Mouse (Mus musculus) monocyte, adult 5-6 weeks (primary cell): ENCODE data around the gene Ide. TPM values are rescaled to one million over a fixed set of nuclear protein-coding genes. Genes with fewer than 3 reads are reported as not detected.

ENCODE experiments used
- ATAC-seq: fragments of 153-309, 156-312 bp; replicated peaks from 2 replicates; pipeline ENCODE4 v1.8.0; 2017; ENCODE audit warnings: mild to moderate bottlenecking; ENCODE audit not compliant: low TSS enrichment, insufficient number of reproducible peaks, severe bottlenecking, poor library complexity, low FRiP score
- total RNA-seq: library from RNA; stranded (forward); fragments of 200-1000, 200-491, 200-594 nt; gene quantifications from 3 replicates; pipeline ENCODE4 v1.2.3, GENCODE M21; 2017

Gene Ide
- total RNA-seq: 37.4 to 94.5 TPM (median 41.3 TPM) in 3 replicates

DNA sequence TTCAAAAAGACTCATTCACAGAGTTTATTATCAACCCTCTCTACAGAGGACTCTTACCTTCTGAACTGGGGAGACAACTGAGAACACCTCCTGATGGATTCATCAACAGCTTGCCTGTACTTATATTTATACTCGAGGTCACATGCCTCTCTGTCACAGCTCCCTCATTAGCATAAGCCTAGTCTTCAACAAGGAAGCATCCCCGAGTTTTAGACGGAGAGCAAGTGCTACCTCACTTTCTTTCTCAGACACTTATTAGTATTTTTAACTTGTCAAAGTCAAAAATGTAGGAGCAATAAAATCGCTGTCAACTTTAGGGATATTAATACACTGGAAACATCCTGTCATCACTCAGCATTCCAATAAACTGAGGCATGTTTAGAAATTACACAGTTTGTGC is at the start of gene Ide:
Gene Ide, minus strand, starts transcription at position 101 of the 400 bp plus-strand sequence.
- ATAC-seq: no peak

DNA sequence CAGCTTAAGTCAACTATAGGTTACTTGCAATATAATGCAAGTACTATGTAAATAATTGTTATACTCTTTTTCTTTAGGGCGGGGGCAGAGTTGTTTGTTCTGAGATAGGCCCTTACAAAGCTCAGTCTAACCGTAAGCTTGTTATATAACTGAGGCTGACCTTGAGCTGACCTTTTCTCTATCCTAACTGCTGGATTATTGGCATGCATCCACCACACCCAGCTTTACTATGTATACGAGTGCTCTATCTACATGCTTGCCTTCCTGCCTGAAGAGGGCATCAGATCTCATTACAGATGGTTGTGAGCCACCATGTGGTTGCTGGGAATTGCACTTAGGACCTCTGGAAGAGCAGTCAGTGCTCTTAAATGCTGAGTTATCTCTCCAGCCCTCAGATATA is 48.5 kb upstream of the Ide start:
- no peak for ATAC-seq

DNA sequence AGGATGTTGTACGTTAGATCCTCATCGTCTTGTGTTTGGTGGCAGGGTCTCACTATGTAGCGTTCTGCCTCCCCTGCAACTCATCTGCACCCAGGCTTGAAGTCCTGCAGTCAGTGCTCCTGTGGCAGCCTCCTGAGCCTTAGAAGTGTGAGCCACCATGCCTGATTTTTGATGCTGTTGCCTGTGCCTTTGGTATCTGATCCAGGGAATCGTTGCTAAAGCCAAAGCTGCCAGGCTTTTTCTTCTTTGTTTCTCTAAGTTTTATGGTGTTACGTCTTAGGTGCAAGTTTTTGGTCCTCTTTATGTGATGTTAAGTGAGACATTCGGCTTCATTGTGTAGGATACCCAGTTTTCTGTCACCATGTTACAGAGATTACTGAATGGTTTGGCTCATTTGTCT is 41.2 kb upstream of the Ide start:
- no peak for ATAC-seq

DNA sequence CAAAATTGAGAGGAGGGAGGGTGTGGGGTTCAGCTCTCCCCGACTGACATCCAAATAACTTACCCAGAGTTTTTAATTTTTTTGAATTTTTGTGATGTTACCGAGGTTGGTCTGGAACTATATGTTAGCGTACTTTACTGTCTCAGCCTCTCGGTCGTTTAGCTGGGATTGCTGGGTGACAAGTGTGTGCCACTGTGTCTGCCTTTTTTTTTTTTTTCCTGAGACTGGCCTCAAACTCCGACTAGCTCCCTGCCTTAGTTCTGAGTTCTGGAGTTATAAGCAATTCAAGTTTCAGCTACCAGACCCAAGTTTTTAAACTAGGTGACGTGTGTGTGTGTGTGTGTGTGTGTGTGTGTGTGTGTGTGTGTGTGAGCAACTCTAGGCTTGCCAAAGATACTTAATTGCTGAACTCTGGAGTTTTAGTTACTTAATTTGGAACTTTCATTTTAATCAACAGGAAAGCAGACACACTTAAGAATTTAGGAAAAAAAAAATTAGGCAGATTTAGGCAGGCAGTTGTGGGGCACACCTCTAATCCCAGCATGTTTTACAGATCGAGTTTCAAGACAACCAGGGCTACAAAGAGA is 39.8 kb upstream of the Ide start:
- no peak for ATAC-seq

DNA sequence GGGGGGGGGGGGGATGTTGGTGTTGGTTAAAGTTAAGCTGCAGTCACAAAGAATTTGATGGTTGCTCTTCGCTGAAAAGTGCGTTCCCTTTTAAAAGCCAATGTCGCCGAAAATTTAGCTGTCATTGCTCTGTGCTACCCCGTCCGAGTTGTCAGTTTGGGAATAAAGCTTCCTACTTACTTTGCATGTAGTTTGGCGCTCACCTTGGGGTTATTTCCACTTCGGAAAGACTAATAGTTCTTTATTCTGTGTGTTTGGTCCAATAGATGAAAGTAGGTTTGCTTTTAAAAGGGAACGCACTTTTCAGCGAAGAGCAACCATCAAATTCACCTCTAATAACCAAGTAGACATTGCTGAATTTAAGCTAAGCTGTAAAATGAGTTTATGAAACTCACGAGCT is 39.2 kb upstream of the Ide start:
- no peak for ATAC-seq

DNA sequence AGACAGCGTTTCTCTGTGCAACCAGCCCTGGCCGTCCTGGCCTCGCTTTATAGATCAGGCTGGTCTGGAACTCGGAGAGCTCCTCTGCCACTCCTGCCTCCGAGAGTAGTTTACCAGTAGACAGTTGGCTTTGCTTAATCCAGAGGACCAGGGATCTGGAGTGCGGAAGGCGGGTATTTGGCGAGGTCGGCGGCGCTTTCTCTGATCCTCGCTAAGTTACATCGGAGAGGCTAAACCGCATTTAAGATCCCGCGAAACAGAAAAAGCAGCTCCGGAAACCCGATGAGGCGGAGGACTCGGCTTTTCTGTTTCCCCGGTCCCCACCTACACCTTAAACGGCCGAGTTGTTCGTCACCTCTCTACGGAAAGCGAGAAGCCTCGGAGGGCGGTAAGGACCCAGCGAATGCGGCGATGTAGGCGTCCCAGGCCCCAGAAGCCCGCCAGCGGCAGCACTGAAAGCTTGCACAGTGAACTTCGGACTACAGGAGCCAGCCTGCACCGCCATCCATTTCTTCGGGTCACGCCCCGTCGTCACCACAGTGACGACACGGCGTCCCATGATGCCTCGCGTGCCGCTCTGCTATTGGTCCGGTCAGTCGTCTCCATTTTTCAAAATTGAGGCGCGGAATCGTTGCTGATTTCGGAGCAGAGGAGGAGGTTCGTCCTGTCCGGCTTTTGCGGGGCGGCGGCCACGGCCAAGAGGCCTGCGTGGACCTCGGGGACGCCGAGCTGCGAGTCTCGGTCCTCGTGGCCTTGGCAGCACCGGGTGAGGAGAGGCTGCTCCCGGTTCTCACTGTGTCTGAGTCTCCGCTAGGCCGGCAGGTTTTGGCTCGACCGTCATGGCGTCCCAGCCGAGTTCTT is 38.3 kb upstream of the Ide start, which contains the start of gene Kif11:
Gene Kif11, plus strand, starts transcription at position 649 of the 861 bp plus-strand sequence.
- ATAC-seq: peak; percentile 99

DNA sequence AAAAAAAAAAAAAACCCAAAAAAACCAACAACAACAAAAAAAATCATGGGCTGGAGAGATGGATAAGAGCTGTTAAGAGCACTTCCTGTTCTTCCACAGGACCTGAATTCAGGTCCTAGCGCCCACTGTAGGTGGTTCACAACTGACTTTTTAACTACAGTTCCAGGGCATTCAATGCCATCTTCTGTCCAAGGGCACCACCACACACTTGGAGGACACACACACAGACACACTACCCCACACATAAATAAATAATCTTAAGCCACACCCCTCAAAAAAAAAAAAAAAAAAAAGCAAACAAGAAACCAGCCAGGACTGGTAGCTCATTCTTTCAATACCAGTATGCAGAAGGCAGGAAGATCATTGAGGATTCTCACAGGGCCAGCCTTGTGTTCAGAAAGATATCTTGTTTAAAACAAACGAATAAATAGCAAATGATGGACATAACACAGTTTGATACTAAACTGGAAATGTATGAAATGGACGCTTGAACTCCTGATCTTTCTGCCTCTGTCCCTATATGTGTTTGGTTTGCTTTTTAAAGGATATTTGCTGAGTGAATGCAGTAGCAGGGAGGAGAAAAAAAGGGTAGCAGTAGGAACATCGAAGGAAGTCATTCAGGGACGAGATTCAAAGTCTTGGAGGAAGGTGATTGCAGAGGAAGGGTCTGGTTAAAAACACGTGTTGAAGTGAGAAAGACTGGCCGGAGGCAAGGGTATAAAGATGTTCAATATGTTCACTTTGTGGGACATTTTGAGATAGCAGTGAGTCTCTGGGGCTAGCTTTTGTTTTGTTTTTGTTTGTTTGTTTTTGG is 37.5 kb upstream of the Ide start:
- no peak for ATAC-seq

DNA sequence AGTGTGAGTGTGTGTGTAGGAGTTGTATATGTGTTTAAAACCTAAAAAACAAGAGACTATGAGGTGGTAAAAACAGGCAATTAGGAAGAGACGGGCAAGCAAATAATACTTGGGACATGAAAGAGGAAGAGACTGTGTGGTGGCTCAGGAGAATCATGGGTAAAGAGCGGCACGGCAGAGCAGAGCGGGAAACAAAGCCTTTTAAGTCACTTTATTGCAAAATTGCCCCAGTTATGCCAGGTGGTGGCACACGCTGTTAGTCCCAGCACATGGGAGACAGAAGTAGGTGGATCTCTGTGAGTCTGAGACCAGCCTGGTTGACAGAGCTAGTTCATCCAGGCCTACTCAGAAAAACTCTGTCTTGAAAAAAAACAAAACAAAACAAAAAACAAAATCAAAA is 32.7 kb upstream of the Ide start:
- ATAC-seq: peak; percentile 84

DNA sequence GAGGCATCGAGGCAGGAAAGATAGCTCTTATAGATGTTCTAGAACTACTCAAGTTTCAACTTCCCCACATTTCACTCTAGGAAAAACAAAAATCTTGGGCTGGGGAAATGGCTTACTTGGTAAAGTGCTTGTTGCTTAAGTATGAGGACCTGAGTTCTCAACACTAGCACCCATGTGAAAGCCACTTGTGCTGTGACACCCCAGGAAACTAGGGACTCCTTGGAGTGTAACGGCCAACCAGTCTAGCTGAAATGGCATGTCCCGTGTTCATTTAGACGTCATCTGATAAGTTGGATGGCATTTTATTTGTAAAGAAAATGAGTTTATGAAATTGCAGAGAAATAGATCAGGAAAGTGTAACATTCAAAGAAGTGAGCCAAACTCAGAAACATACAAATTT is 32.3 kb upstream of the Ide start:
- ATAC-seq: no peak

DNA sequence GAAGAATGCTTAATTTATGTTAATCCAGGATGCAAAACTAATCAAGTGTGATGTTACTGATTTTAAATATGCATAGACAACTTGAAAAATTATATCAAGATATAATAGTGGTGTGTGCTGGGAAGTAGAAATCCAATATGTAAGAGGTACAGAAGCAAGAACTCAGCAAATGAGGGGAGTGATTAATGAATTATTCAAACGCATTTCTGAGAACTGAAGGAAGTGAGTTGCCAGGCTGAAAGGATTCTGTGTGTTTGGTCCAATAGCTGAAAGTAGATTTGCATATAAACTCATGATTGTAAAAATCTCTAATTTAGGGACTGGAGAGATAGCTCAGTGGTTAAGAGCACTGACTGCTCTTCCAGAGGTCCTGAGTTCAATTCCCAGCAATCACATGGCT is 31.3 kb upstream of the Ide start:
- no peak for ATAC-seq

DNA sequence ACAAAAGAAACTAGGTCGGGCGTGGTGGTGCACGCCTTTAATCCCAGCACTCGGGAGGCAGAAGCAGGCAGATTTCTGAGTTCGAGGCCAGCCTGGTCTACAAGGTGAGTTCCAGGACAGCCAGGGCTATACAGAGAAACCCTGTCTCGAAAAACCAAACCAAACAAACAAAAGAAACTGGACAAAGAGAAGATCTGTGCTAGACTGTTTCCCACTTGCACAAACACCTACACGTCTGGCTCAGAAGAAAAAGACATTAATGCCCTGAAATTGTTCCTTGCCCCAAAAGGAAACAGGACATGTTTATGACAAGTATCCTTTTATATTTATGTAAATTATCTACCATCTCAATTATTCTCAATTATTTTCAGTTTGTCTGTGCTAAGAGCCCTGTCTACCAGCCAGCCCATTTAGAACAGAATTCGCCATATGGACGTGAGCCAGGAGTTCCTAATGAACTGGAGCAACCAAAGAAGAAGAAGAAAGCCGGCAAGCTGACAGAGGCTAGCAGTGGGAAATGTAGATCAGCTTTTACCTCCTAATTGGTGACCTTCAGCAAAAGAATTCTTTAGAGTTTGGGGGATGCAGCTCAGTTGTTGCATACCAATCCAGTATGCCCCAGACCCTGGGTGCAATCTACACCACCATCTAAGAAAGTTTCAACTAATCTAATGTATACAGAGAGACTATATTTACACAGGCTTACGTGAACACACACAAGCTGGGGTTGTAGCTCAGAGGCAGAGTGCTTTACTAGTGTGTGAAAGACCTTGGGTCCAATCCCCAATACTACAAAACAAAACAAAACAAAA is 25.7 kb upstream of the Ide start:
- no peak for ATAC-seq

DNA sequence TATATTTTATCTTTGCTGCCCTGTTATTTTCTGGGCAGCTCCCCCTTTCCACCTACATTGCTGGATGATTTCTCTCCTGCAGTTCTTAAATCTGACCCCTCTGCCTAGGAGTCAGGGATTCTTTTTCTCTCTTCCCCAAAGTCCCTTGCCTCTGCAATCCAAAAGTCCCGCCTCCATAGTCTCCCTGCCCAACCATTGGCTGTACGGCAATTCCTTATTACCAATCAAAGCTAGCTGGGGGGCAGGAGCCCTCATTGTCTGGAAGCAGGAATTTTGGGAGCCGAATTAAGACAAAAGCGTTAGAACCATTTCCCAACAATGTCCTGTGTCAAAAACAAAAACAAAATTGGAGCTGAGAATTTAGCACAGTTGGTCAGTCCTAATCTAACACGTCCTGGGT is 24.9 kb upstream of the Ide start:
- no peak for ATAC-seq

DNA sequence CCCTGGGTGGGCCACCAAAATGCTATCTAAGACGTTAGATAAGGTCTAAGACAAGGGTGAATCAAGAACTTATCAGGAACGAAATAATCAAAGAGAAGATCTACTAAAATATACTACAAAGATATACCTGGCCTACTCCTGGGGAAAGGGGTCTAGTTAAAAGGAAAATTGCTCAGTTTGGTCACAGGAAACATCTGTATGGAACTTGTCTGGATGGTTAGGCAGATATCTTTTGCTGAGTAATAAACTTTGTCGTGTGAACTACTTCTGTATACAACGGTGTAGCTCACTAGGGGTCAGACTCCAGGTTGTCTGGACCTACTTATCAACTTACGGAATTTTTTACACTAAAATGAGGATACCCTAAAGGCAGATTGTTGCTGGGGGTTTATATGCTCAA is 22.4 kb upstream of the Ide start:
- no peak for ATAC-seq

DNA sequence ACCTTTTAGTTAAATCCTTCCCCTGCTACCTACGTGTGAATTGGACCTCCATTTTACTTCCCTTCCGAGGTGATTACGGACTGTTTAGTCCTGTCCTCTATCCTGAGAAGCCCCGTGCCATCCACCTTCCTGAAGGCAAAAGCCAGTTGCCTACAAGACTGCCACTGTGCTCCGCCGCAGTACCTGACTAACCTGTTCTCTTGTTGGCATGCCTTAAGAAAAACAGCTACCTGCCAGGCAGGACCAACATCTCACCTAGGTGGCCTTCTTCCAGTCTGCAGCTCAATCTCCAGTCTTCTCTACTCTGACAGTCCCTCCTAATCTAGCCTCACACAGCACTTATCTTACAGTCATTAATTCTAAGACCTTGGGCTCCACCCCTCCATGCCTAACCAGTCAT is 15.7 kb upstream of the Ide start:
- ATAC-seq: no peak

DNA sequence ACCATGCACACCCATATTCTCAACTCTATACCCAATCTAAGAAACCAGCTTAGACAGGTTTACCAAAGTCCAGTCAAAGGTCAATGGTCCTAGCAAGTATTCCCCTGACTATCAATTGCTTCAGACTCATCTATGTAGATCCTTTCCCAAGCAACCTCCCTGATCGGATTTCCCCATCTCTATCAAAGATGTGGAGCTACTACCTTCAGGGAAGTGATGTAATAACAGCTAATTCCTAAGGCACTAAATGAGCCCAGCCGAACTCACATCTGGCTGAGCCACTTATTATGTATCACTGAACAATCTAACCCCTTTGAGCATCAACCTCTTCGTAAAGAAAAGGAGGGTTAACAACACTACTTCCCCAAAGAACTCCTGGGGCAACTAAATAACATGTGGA is 15.1 kb upstream of the Ide start:
- ATAC-seq: no peak

DNA sequence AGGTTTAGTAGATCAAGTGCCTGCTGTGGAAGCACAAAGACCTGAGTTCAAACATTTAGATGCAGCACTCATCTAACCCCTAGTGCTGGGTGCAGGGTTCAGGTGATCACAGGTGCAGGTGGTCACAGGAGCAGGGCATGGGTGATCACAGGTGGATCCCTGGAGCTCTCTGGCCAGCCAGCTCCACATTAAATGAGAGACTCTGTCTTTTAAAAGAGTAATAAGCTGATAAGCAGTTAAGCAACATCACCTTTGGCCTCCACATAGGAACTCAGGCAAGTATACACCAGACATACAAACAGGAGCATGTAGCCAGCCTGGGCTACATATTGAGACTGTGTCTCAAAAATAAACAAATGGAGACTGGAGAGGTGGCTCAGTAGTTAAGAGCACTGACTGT is 11.3 kb upstream of the Ide start:
- ATAC-seq: no peak

DNA sequence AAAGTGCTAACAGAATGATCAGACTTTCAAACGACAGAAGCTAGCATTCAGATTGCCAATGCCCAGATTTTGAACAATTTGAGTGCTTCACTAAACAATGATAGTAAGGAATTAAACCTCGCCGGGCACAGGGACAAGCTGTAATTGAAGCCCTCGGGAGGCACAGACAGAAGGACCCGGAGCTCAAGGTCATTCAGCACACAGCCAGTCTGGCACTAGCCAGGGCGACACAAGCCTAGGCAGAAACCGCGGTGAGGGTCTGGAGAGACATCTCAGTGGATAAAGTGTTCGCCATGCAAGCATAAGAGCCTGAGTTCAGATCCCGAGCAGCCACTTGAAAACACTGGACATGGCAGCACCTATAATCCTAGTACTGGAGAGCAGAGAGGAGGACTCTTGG is 10.7 kb upstream of the Ide start:
- ATAC-seq: no peak

DNA sequence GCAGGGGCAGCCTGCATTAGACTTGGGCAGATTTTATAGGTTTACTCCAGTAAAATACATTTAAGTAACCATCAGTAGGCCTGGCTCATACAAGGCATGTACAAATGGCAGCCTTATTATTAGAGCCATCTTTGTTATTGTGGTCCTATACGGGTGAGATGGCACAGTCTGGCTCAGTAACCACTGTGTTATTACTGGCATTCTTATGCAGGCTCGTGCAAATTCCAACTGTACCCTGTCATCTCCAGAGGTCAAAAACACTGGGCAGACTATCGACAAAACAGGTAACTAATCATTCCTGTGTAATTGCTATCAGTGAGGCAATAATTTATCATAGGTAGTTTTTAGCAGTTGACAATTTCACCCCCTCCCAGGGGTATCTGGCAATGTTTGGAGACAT is 8.6 kb upstream of the Ide start:
- no peak for ATAC-seq

DNA sequence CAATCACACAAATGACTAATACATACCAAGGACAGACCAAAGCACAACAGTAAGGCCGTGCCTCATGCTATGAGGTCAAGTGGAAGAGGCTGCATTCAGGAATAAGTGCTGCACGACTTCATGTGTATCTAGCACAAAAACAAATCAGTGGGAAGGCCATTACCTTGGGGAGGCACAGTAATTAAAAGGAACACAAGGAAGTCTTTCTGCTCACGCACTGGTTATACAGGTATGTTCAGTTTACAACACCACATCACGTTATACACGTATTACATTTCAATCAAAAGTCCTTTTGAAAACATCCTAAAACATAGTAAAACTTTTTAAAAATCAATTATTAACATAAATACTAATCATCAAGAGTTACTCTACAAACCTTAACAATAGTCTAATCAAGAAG is 6.2 kb upstream of the Ide start:
- ATAC-seq: no peak
